Mouse (Mus musculus) heart, embryonic 15.5 days (tissue): Measurements from ENCODE around the gene Dcaf5. TPM values are rescaled to one million over a fixed set of nuclear protein-coding genes. Genes with fewer than 3 reads are reported as not detected.

ENCODE experiments used
- ATAC-seq: fragments of 200-750 bp; cut with Nextera tagmentation; replicated peaks from 2 replicates; pipeline ENCODE4 v1.8.0; 2017; ENCODE audit warnings: low read depth, moderate TSS enrichment; ENCODE audit not compliant: insufficient number of reproducible peaks, insufficient read depth, low FRiP score
- H3K27ac ChIP-seq: fragments of 300-500 bp; sonication (generic); 2 replicates; pipeline ENCODE4 v1.5.1; 2015; ENCODE audit warnings: mild to moderate bottlenecking, inconsistent platforms
- H3K27me3 ChIP-seq: fragments of 300-500 bp; sonication (generic); 2 replicates; pipeline ENCODE4 v1.6.1; 2015; ENCODE audit warnings: inconsistent platforms
- H3K36me3 ChIP-seq: fragments of 300-500 bp; sonication (generic); 2 replicates; pipeline ENCODE4 v1.6.1; 2015; ENCODE audit warnings: mild to moderate bottlenecking, inconsistent platforms
- H3K4me1 ChIP-seq: fragments of 300-500 bp; sonication (generic); replicated peaks from 2 replicates; pipeline ENCODE4 v1.6.1; 2015; ENCODE audit warnings: inconsistent platforms
- H3K4me2 ChIP-seq: fragments of 300-500 bp; sonication (generic); 2 replicates; pipeline ENCODE4 v1.6.1; 2015; ENCODE audit warnings: inconsistent platforms, mild to moderate bottlenecking, moderate library complexity
- H3K4me3 ChIP-seq: fragments of 300-500 bp; sonication (generic); 2 replicates; pipeline ENCODE4 v1.5.1; 2015; ENCODE audit warnings: mild to moderate bottlenecking, inconsistent platforms
- H3K9ac ChIP-seq: fragments of 300-500 bp; sonication (generic); 2 replicates; pipeline ENCODE4 v1.6.1; 2015; ENCODE audit warnings: mild to moderate bottlenecking, inconsistent platforms
- H3K9me3 ChIP-seq: fragments of 300-500 bp; sonication (generic); replicated peaks from 2 replicates; pipeline ENCODE4 v1.6.1; 2016; ENCODE audit warnings: inconsistent platforms
- WGBS: fragments of 180-500 bp; shearing (Covaris S2); methylation state at CpG from one replicate; pipeline ENCODE4 v1.1.7; 2015; ENCODE audit warnings: mixed read lengths; 5-methylcytosine and 5-hydroxymethylcytosine counted together
- polyA plus RNA-seq: library from polyadenylated mRNA; unstranded; fragments of >200 nt; fragmentation: Nextera tagmentation; extraction: Ambion mirVana; gene quantifications from 2 replicates; pipeline ENCODE4 v1.2.1, GENCODE M21; 2015

The Dcaf5 gene
- polyA plus RNA-seq, 1 experiment from 2014 or later: 8.6 TPM

- no peak overlapping the region for H3K9ac ChIP-seq
- no peaks in the 10 kb centered on the region for H3K27me3 ChIP-seq
- H3K4me1 ChIP-seq: peaks cover 43% of the 10 kb centered on the region
- no peaks in the 10 kb centered on the region for H3K9me3 ChIP-seq
- peak overlapping the region; percentile 44 for H3K27ac ChIP-seq
- H3K4me3 ChIP-seq: no peak overlapping the region
- no peak overlapping the region for H3K4me2 ChIP-seq
- H3K36me3 ChIP-seq: peaks cover 14% of the 10 kb centered on the region
- whole genome bisulfite sequencing: 27% methylated on average over 4 of the region's 4 CpGs
- 0 out of 2 replicates have a peak, but pooled peaks have one; percentile 16 for ATAC-seq
Observed at GRCm38 (mm10) chr12:80334162-80334561, 102.2 kb downstream of the Dcaf5 start.

GRCm38 (mm10) chr12:80331634-80332033 lies 104.8 kb downstream of the Dcaf5 start:
- Histone ChIP-seq H3K4me2 (no peak overlapping the region), H3K4me1 (peaks cover 34% of the 10 kb centered on the region), H3K36me3 (no peaks in the 10 kb centered on the region), H3K9me3 (no peaks in the 10 kb centered on the region), H3K27ac (peak overlapping the region; percentile 11; the same call in 1 of the 2 replicates), H3K9ac (no peak overlapping the region), H3K4me3 (no peak overlapping the region), H3K27me3 (no peaks in the 10 kb centered on the region)
- 21% methylated on average over 2 of the region's 2 CpGs for WGBS
- no peak for ATAC-seq

- no peaks in the 10 kb centered on the region for H3K27me3 ChIP-seq
- H3K4me1 ChIP-seq: peaks cover 36% of the 10 kb centered on the region
- H3K9me3 ChIP-seq: no peaks in the 10 kb centered on the region
- 76% methylated on average over 8 of the region's 8 CpGs for WGBS
- no peak for ATAC-seq
- H3K9ac ChIP-seq: no peak overlapping the region
- H3K4me3 ChIP-seq: no peak overlapping the region
- H3K4me2 ChIP-seq: no peak overlapping the region
- H3K27ac ChIP-seq: no peak overlapping the region
- no peaks in the 10 kb centered on the region for H3K36me3 ChIP-seq
Observed at GRCm38 (mm10) chr12:80330819-80331218, 105.6 kb downstream of the Dcaf5 start.

GRCm38 (mm10) chr12:80329641-80330040 lies 106.8 kb downstream of the Dcaf5 start:
- H3K4me2 ChIP-seq: no peak overlapping the region
- H3K9me3 ChIP-seq: no peaks in the 10 kb centered on the region
- no peak overlapping the region for H3K27ac ChIP-seq
- H3K27me3 ChIP-seq: no peaks in the 10 kb centered on the region
- no peak for ATAC-seq
- no peak overlapping the region for H3K4me3 ChIP-seq
- WGBS: 64% methylated on average over 2 of the region's 2 CpGs
- no peaks in the 10 kb centered on the region for H3K36me3 ChIP-seq
- no peak overlapping the region for H3K9ac ChIP-seq
- peaks cover 44% of the 10 kb centered on the region for H3K4me1 ChIP-seq

GRCm38 (mm10) chr12:80326047-80326446 lies 110.4 kb downstream of the Dcaf5 start:
- Histone ChIP-seq H3K4me1 (peaks cover 36% of the 10 kb centered on the region), H3K36me3 (no peaks in the 10 kb centered on the region), H3K4me2 (no peak overlapping the region), H3K9ac (no peak overlapping the region), H3K4me3 (no peak overlapping the region), H3K27me3 (no peaks in the 10 kb centered on the region), H3K27ac (no peak overlapping the region), H3K9me3 (no peaks in the 10 kb centered on the region)
- ATAC-seq: no peak

GRCm38 (mm10) chr12:80324785-80325131 lies 111.6 kb downstream of the Dcaf5 start:
- Histone ChIP-seq H3K27ac (peak overlapping the region; percentile 2; the same call in 1 of the 2 replicates), H3K9me3 (no peaks in the 10 kb centered on the region), H3K9ac (no peak overlapping the region), H3K36me3 (no peaks in the 10 kb centered on the region), H3K27me3 (no peaks in the 10 kb centered on the region), H3K4me3 (no peak overlapping the region), H3K4me2 (no peak overlapping the region; the same call in 1 of the 2 replicates), H3K4me1 (peaks cover 30% of the 10 kb centered on the region)
- no peak; the same call in 1 of the 2 replicates for ATAC-seq
- WGBS: 31% methylated on average over 1 of the region's 1 CpGs

GRCm38 (mm10) chr12:80324051-80324784 lies 112.2 kb downstream of the Dcaf5 start:
- H3K36me3 ChIP-seq: no peaks in the 10 kb centered on the region
- WGBS: 48% methylated on average over 9 of the region's 9 CpGs
- H3K9me3 ChIP-seq: no peaks in the 10 kb centered on the region
- H3K4me1 ChIP-seq: peaks cover 27% of the 10 kb centered on the region
- ATAC-seq: no peak; the same call in 1 of the 2 replicates
- H3K27me3 ChIP-seq: no peaks in the 10 kb centered on the region
- H3K9ac ChIP-seq: no peak overlapping the region
- no peak overlapping the region for H3K4me3 ChIP-seq
- H3K4me2 ChIP-seq: no peak overlapping the region
- peak overlapping the region; percentile 2; the same call in 1 of the 2 replicates for H3K27ac ChIP-seq

GRCm38 (mm10) chr12:80323371-80324050 lies 112.9 kb downstream of the Dcaf5 start:
- H3K27me3 ChIP-seq: no peaks in the 10 kb centered on the region
- 65% methylated on average over 8 of the region's 8 CpGs for WGBS
- no peak overlapping the region for H3K9ac ChIP-seq
- H3K27ac ChIP-seq: no peak overlapping the region
- no peaks in the 10 kb centered on the region for H3K9me3 ChIP-seq
- no peak overlapping the region for H3K4me3 ChIP-seq
- peaks cover 32% of the 10 kb centered on the region for H3K4me1 ChIP-seq
- no peak overlapping the region for H3K4me2 ChIP-seq
- peak; percentile 48; the same call in 1 of the 2 replicates for ATAC-seq
- no peaks in the 10 kb centered on the region for H3K36me3 ChIP-seq

- Histone ChIP-seq H3K9ac (no peak overlapping the region), H3K4me1 (peaks cover 32% of the 10 kb centered on the region), H3K36me3 (no peaks in the 10 kb centered on the region), H3K4me3 (no peak overlapping the region), H3K27ac (no peak overlapping the region), H3K4me2 (no peak overlapping the region), H3K27me3 (no peaks in the 10 kb centered on the region), H3K9me3 (no peaks in the 10 kb centered on the region)
- 65% methylated on average over 6 of the region's 6 CpGs for WGBS
- ATAC-seq: no peak
Observed at GRCm38 (mm10) chr12:80322494-80322893, 113.9 kb downstream of the Dcaf5 start.

- Histone ChIP-seq H3K27ac (peak overlapping the region; percentile 45; the same call in 1 of the 2 replicates), H3K9ac (no peak overlapping the region), H3K4me2 (no peak overlapping the region), H3K36me3 (no peaks in the 10 kb centered on the region), H3K4me3 (no peak overlapping the region), H3K27me3 (no peaks in the 10 kb centered on the region), H3K4me1 (peaks cover 17% of the 10 kb centered on the region), H3K9me3 (no peaks in the 10 kb centered on the region)
- WGBS: 64% methylated on average over 2 of the region's 2 CpGs
- peak; percentile 81; the same call in 1 of the 2 replicates for ATAC-seq
Observed at GRCm38 (mm10) chr12:80319062-80319461, 117.3 kb downstream of the Dcaf5 start.

- Histone ChIP-seq H3K27ac (no peak overlapping the region), H3K4me3 (no peak overlapping the region), H3K9ac (no peak overlapping the region), H3K4me2 (no peak overlapping the region), H3K27me3 (no peaks in the 10 kb centered on the region), H3K4me1 (peaks cover 9% of the 10 kb centered on the region), H3K36me3 (no peaks in the 10 kb centered on the region), H3K9me3 (no peaks in the 10 kb centered on the region)
- no peak for ATAC-seq
- 59% methylated on average over 2 of the region's 2 CpGs for WGBS
Observed at GRCm38 (mm10) chr12:80315321-80315720, 121.1 kb downstream of the Dcaf5 start.
